Mouse (Mus musculus): ENCODE measurements around the gene Epop. TPM values are rescaled to one million over a fixed set of nuclear protein-coding genes. Genes with fewer than 3 reads are reported as not detected.

Epop gene
- polyA plus RNA-seq, 1 experiment = 2.5 TPM

DNA sequence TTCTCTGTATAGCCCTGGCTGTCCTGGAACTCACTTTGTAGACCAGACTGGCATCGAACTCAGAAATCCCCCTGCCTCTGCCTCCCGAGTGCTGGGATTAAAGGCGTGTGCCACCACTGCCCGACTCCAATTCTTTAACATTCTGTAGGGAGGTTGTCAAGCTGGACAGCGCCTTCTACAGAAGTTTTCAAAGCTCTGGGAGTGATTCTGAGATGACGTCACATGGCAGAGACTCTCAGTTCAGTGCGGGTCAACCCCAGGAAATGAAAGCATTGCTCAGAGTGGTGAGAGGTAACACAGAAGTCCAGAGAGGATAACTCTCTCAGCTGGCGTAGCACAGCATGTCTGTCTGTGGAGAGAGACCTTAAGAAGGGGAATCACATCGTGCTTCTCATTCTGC is 6.3 kb downstream of the Epop start:
- no peak for TF ChIP-seq POLR2A (IDR thresholded peaks at IDR 0.05; ENCODE audit: borderline replicate concordance, low read depth, low read length)
- TF ChIP-seq CTCF (IDR thresholded peaks at IDR 0.05; ENCODE audit: low read depth, low read length) = no peak
- no peaks in the 10 kb centered on the region for H3K4me1 ChIP-seq (ENCODE audit: control insufficient read depth, insufficient read depth, low read length)
- H3K27ac ChIP-seq (ENCODE audit: insufficient read depth, low read depth, low read length) = no peak overlapping the region
- H3K4me3 ChIP-seq (ENCODE audit: insufficient read depth, low read length) = no peak overlapping the region

DNA sequence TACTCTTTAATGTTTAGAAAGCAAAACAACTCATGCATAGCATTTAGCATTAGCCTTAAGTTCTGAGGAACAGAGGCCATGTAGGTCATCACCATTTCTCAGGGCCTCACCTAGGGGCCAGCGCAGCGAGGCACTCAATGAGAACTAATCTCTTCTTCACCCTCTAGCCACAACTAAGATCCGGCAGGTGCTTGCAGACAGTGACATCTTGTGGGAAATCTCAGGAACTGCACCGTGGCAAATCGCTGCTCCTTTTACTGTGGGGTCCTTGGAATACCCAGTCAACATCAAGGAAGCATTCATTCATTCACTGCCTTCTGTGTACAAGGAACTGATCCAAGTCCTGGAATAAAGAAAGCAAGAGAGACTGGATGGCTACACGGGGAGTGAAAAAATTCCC is 7.1 kb downstream of the Epop start:
- TF ChIP-seq POLR2A (IDR thresholded peaks at IDR 0.05; ENCODE audit: borderline replicate concordance, low read depth, low read length) (no peak), CTCF (IDR thresholded peaks at IDR 0.05; ENCODE audit: low read depth, low read length) (peak; percentile 63)
- H3K27ac ChIP-seq (ENCODE audit: insufficient read depth, low read depth, low read length) = no peak overlapping the region

GRCm38 (mm10) chr11:97619391-97619795 is 10.1 kb downstream of the Epop start:
- no peak overlapping the region for H3K27ac ChIP-seq (ENCODE audit: insufficient read depth, low read depth, low read length)
- H3K4me3 ChIP-seq (ENCODE audit: insufficient read depth, low read length) = no peak overlapping the region
- no peak for TF ChIP-seq POLR2A (IDR thresholded peaks at IDR 0.05; ENCODE audit: borderline replicate concordance, low read depth, low read length)
- TF ChIP-seq CTCF (IDR thresholded peaks at IDR 0.05; ENCODE audit: low read depth, low read length) = no peak
- H3K4me1 ChIP-seq (ENCODE audit: control insufficient read depth, insufficient read depth, low read length) = no peaks in the 10 kb centered on the region

More for the DNA sequence above, 7.1 kb downstream of the Epop start:
- no peaks in the 10 kb centered on the region for H3K4me1 ChIP-seq (ENCODE audit: control insufficient read depth, insufficient read depth, low read length)
- no peak overlapping the region for H3K4me3 ChIP-seq (ENCODE audit: insufficient read depth, low read length)

DNA sequence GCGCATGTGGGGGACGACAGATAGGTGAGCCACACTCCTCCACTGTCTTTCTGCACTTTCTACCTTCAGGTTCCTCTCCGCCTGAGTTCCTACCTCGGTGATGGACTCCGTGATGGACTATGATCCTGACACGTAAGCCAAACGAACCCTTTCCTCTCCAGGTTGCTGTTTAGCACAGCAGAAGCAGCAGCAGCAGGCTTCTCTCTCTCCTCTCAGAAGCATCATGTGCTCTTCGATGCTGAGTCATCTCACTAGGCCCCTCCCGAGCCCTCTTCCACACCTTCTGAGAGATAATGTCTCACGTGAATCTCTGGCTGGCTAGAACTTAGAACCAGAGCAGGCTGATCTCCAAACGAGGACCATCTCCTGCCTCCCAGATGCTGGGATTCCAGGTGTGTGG is 11.1 kb downstream of the Epop start:
- H3K27ac ChIP-seq (ENCODE audit: insufficient read depth, low read depth, low read length) = no peak overlapping the region
- TF ChIP-seq CTCF (IDR thresholded peaks at IDR 0.05; ENCODE audit: low read depth, low read length) (no peak), POLR2A (IDR thresholded peaks at IDR 0.05; ENCODE audit: borderline replicate concordance, low read depth, low read length) (no peak)
- no peak overlapping the region for H3K4me3 ChIP-seq (ENCODE audit: insufficient read depth, low read length)
- H3K4me1 ChIP-seq (ENCODE audit: control insufficient read depth, insufficient read depth, low read length) = no peaks in the 10 kb centered on the region

DNA sequence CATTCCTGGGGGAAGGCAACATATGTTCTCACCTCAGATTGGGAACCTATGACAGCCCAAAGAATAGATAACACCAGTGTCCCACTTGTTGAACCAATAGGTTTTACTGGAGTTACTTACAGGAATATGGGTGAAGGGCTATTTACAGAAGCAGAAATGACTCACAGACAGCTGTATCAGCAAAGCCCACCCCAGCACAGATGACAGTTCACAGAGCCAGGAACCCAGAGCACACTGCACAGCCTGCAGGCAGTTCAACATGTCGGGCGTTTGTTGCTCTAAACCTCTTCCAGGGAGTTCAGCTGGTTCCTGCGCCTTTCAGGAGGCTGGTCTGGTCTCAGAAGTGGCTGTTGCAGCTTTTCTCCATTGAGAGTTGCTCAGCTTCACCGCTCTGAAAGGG is 14.2 kb downstream of the Epop start:
- H3K4me1 ChIP-seq (ENCODE audit: control insufficient read depth, insufficient read depth, low read length) = no peaks in the 10 kb centered on the region
- TF ChIP-seq POLR2A (IDR thresholded peaks at IDR 0.05; ENCODE audit: borderline replicate concordance, low read depth, low read length) = no peak
- no peak for TF ChIP-seq CTCF (IDR thresholded peaks at IDR 0.05; ENCODE audit: low read depth, low read length)
- H3K27ac ChIP-seq (ENCODE audit: insufficient read depth, low read depth, low read length) = no peak overlapping the region
- no peak overlapping the region for H3K4me3 ChIP-seq (ENCODE audit: insufficient read depth, low read length)

DNA sequence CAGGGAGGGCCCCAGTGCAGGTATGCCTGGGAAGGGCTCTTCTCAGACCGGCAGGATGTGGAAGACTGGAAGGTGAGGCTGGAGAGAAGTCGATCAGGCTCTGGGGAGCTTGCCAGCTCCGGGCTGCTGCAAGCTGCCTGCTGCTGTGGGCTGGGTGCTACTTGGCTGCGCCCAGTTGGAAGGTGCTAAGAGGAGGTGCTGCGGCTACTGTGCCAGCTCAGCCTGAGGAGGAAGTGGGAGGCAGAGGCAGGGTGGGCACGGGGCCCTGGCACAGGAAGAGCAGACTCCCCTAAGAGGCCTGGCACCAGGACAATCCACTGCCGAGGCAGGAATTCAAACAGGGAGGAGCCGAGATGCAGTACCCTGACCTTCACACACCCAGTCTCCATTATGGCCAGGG is 18.4 kb downstream of the Epop start:
- H3K27ac ChIP-seq (ENCODE audit: insufficient read depth, low read depth, low read length) = no peak overlapping the region
- TF ChIP-seq POLR2A (IDR thresholded peaks at IDR 0.05; ENCODE audit: borderline replicate concordance, low read depth, low read length) = no peak
- no peak for TF ChIP-seq CTCF (IDR thresholded peaks at IDR 0.05; ENCODE audit: low read depth, low read length)
- H3K4me3 ChIP-seq (ENCODE audit: insufficient read depth, low read length) = no peak overlapping the region
- no peaks in the 10 kb centered on the region for H3K4me1 ChIP-seq (ENCODE audit: control insufficient read depth, insufficient read depth, low read length)

DNA sequence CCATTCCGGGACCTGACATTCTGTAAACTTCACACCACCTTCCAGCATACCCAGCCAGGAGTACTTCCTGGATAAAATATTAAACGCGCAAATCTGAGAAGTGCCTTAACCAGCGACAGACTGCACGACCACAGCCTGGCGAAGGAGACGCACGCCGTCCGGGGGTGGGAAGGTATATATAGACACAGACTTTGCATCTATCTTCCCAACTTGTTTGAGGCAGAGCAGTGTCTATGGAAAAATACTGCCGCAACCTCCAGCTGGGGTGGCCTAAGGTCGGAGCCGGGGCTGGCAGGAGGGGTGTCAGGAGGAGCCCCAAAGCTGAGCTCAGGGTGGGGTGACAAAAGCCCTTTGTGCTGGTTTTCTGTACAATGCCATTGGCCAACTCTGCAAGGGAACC is 19.8 kb downstream of the Epop start:
- Histone ChIP-seq H3K4me3 (ENCODE audit: insufficient read depth, low read length) (no peak overlapping the region), H3K4me1 (ENCODE audit: control insufficient read depth, insufficient read depth, low read length) (no peaks in the 10 kb centered on the region), H3K27ac (ENCODE audit: insufficient read depth, low read depth, low read length) (no peak overlapping the region)
- no peak for TF ChIP-seq POLR2A (IDR thresholded peaks at IDR 0.05; ENCODE audit: borderline replicate concordance, low read depth, low read length)
- no peak for TF ChIP-seq CTCF (IDR thresholded peaks at IDR 0.05; ENCODE audit: low read depth, low read length)

GRCm38 (mm10) chr11:97608933-97609332 is 20.6 kb downstream of the Epop start:
- no peak overlapping the region for H3K27ac ChIP-seq (ENCODE audit: insufficient read depth, low read depth, low read length)

DNA sequence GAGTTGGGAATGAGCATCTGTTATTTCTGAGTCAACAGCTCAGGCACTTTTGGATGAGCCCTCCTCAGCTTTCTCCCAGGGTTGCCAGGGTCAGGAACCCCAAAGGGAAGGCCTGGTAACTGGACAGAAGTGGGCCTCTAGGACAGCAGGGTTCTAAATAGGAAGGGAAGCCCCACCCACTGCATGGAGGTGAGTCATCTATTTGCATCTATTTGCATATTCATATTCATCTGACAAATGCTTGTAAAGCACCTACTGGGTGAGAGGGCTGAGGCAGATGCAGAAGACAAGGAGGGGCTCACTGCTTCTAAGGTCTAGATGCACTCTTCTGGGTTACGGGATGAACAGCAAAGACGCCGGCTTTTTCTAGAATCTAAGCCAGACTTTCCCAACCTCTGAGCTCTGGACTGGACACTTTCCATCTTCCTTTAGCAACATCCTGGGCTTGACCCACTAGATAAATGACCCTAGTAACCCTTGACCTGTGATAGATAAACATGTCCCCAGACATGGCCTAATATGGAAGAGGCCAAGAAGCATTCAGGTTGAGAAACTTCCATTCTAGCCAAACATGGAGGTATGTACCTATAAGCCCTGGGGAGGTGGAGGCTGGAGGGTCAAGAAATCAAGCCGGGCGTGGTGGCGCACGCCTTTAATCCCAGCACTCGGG is 22.3 kb downstream of the Epop start:
- TF ChIP-seq CTCF (IDR thresholded peaks at IDR 0.05; ENCODE audit: low read depth, low read length) = no peak
- TF ChIP-seq POLR2A (IDR thresholded peaks at IDR 0.05; ENCODE audit: borderline replicate concordance, low read depth, low read length) = no peak
- no peak overlapping the region for H3K27ac ChIP-seq (ENCODE audit: insufficient read depth, low read depth, low read length)
- H3K4me1 ChIP-seq (ENCODE audit: control insufficient read depth, insufficient read depth, low read length) = no peaks in the 10 kb centered on the region
- no peak overlapping the region for H3K4me3 ChIP-seq (ENCODE audit: insufficient read depth, low read length)

More at GRCm38 (mm10) chr11:97608933-97609332, 20.6 kb downstream of the Epop start:
- no peaks in the 10 kb centered on the region for H3K4me1 ChIP-seq (ENCODE audit: control insufficient read depth, insufficient read depth, low read length)
- H3K4me3 ChIP-seq (ENCODE audit: insufficient read depth, low read length) = no peak overlapping the region
- TF ChIP-seq POLR2A (IDR thresholded peaks at IDR 0.05; ENCODE audit: borderline replicate concordance, low read depth, low read length) (no peak), CTCF (IDR thresholded peaks at IDR 0.05; ENCODE audit: low read depth, low read length) (no peak)

DNA sequence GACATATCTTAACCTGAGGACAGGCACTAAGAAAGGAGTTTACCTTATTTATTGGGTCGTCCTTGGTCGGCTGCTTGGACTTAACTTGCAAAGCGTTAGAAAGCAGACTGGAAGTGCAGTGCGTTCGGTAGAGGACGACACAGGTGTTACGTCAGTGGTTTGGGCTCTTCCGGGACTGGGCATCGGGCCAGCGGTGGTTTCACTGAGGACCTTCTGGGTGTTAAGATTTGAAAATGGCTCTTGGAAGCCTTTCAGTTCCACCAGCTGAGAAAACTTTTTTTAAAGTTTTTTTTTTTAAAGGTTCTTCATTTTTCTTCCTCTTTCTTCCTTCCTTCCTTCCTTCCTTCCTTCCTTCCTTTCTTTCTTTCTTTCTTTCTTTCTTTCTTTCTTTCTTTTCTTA is 25.6 kb downstream of the Epop start:
- TF ChIP-seq CTCF (IDR thresholded peaks at IDR 0.05; ENCODE audit: low read depth, low read length) (no peak), POLR2A (IDR thresholded peaks at IDR 0.05; ENCODE audit: borderline replicate concordance, low read depth, low read length) (no peak)
- Histone ChIP-seq H3K4me3 (ENCODE audit: insufficient read depth, low read length) (no peak overlapping the region), H3K27ac (ENCODE audit: insufficient read depth, low read depth, low read length) (no peak overlapping the region), H3K4me1 (ENCODE audit: control insufficient read depth, insufficient read depth, low read length) (no peaks in the 10 kb centered on the region)

Measured in bone marrow macrophage, adult 2 months (primary cell).